Mouse (Mus musculus): ENCODE measurements around the gene Ccm2l. TPM values are rescaled to one million over a fixed set of nuclear protein-coding genes. Genes with fewer than 3 reads are reported as not detected.

Gene Ccm2l
- total RNA-seq (2023): not detected

GRCm38 (mm10) chr2:153065747-153066508, at the start of gene Ccm2l:
TSS of gene Ccm2l (plus strand) at chr2:153065955.

GRCm38 (mm10) chr2:153031126-153032082, 34.4 kb upstream of the Ccm2l start, which contains the start of gene Xkr7:
TSS of gene Xkr7 (plus strand) at chr2:153031852.

GRCm38 (mm10) chr2:153108313-153109264, 42.8 kb downstream of the Ccm2l start, which contains the start of gene Hck:
TSS of gene Hck (plus strand) at chr2:153108468.

Other genes with a start within 250 kb of the Ccm2l start
- 19.9 TPM for gene Bcl2l1, start 234.2 kb upstream of the Ccm2l start, total RNA-seq (2023)
- gene Tpx2, start 218.0 kb upstream of the Ccm2l start, total RNA-seq (2023): 0.73 TPM
- gene Mylk2, start 154.6 kb upstream of the Ccm2l start, total RNA-seq (2023): not detected
- not detected for gene Foxs1, start 132.7 kb upstream of the Ccm2l start, total RNA-seq (2023)
- gene Dusp15, start 114.3 kb upstream of the Ccm2l start, total RNA-seq (2023): not detected
- gene Ttll9, start 103.5 kb upstream of the Ccm2l start, total RNA-seq (2023): not detected
- 69.3 TPM for gene Pdrg1, start 50.5 kb upstream of the Ccm2l start, total RNA-seq (2023)
- gene Xkr7, start 34.1 kb upstream of the Ccm2l start, total RNA-seq (2023): not detected
- gene Hck, start 42.5 kb downstream of the Ccm2l start, total RNA-seq (2023): 12.1 TPM
- 91.4 TPM for gene Tm9sf4, start 95.3 kb downstream of the Ccm2l start, total RNA-seq (2023)
- gene Tspyl3, start 159.5 kb downstream of the Ccm2l start, total RNA-seq (2023): 13.8 TPM
- 26.8 TPM for gene Plagl2, start 175.5 kb downstream of the Ccm2l start, total RNA-seq (2023)
- gene Pofut1, start 175.6 kb downstream of the Ccm2l start, total RNA-seq (2023): 29.8 TPM
- gene Kif3b, start 225.5 kb downstream of the Ccm2l start, total RNA-seq (2023): 20.0 TPM

Measured in CD4-positive naive resting alpha-beta T cell, adult 76 days (primary cell).